Mouse (Mus musculus): ENCODE data around the gene Rbm20. TPM values are rescaled to one million over a fixed set of nuclear protein-coding genes. Genes with fewer than 3 reads are reported as not detected.

Rbm20 gene
- polyA plus RNA-seq (2014; fragmentation: Nextera tagmentation; extraction: Ambion mirVana) = 52.0 and 55.2 TPM in 2 replicates

GRCm38 (mm10) chr19:53676718-53677634 lies at the start of gene Rbm20:
Rbm20 (plus strand) TSS chr19:53677306.
- Histone ChIP-seq H3K4me2 (ENCODE audit: low read length) (peak within 1 kb of the TSS; percentile 86), H3K4me3 (ENCODE audit: control insufficient read depth in 1 of 2, insufficient read depth in 1 of 2, low read depth in 1 of 2, low read length in 2 of 2) (peak within 1 kb of the TSS; percentile 79 to 85), H3K9me3 (ENCODE audit: control insufficient read depth, low read length) (no peaks in the 10 kb centered on the region), H3K36me3 (ENCODE audit: control insufficient read depth, insufficient read depth, low read length) (no peaks in the 10 kb centered on the region), H3K4me1 (ENCODE audit: control insufficient read depth in 2 of 2, insufficient read depth in 2 of 2, low read length in 2 of 2) (peaks cover 4 to 21% of the 10 kb centered on the region in 2 experiments), H3K27me3 (ENCODE audit: control insufficient read depth, insufficient read depth, low read length) (0 out of 2 replicates have a peak, but pooled peaks cover 4% of the 10 kb centered on the region), H3K27ac (replicated peaks in 1 of 2; ENCODE audit: control insufficient read depth in 1 of 2, insufficient read depth in 1 of 2, low read depth in 2 of 2, low read length in 2 of 2) (peak within 1 kb of the TSS; percentile 91 to 92), H3K9ac (ENCODE audit: low read length) (peak within 1 kb of the TSS; percentile 90)
- peak; percentile 94 for ATAC-seq (ENCODE audit: insufficient number of reproducible peaks, insufficient read depth, low FRiP score, low read depth)
- under 1% methylated on average over 73 of the region's 82 CpGs for WGBS

- no peak for ATAC-seq (ENCODE audit: insufficient number of reproducible peaks, insufficient read depth, low FRiP score, low read depth)
- H3K4me3 ChIP-seq (ENCODE audit: control insufficient read depth in 1 of 2, insufficient read depth in 1 of 2, low read depth in 1 of 2, low read length in 2 of 2) = no peak overlapping the region
- H3K27me3 ChIP-seq (ENCODE audit: control insufficient read depth, insufficient read depth, low read length) = no peaks in the 10 kb centered on the region
- H3K9ac ChIP-seq (ENCODE audit: low read length) = no peak overlapping the region
- H3K36me3 ChIP-seq (ENCODE audit: control insufficient read depth, insufficient read depth, low read length) = peaks cover 94% of the 10 kb centered on the region
- H3K4me1 ChIP-seq (ENCODE audit: control insufficient read depth in 2 of 2, insufficient read depth in 2 of 2, low read length in 2 of 2) = no peaks in the 10 kb centered on the region
- no peak overlapping the region for H3K27ac ChIP-seq (replicated peaks in 1 of 2; ENCODE audit: control insufficient read depth in 1 of 2, insufficient read depth in 1 of 2, low read depth in 2 of 2, low read length in 2 of 2)
- no peak overlapping the region for H3K4me2 ChIP-seq (ENCODE audit: low read length)
- 91% methylated on average over 2 of the region's 2 CpGs for WGBS
- no peaks in the 10 kb centered on the region for H3K9me3 ChIP-seq (ENCODE audit: control insufficient read depth, low read length)
Observed at GRCm38 (mm10) chr19:53638041-53638440, 39.1 kb upstream of the Rbm20 start.

- Histone ChIP-seq H3K4me3 (ENCODE audit: control insufficient read depth in 1 of 2, insufficient read depth in 1 of 2, low read depth in 1 of 2, low read length in 2 of 2) (no peak overlapping the region), H3K27ac (replicated peaks in 1 of 2; ENCODE audit: control insufficient read depth in 1 of 2, insufficient read depth in 1 of 2, low read depth in 2 of 2, low read length in 2 of 2) (no peak overlapping the region), H3K9me3 (ENCODE audit: control insufficient read depth, low read length) (no peaks in the 10 kb centered on the region), H3K9ac (ENCODE audit: low read length) (no peak overlapping the region), H3K27me3 (ENCODE audit: control insufficient read depth, insufficient read depth, low read length) (no peaks in the 10 kb centered on the region), H3K4me2 (ENCODE audit: low read length) (no peak overlapping the region), H3K4me1 (ENCODE audit: control insufficient read depth in 2 of 2, insufficient read depth in 2 of 2, low read length in 2 of 2) (no peaks in the 10 kb centered on the region), H3K36me3 (ENCODE audit: control insufficient read depth, insufficient read depth, low read length) (peaks cover 94% of the 10 kb centered on the region)
- no peak for ATAC-seq (ENCODE audit: insufficient number of reproducible peaks, insufficient read depth, low FRiP score, low read depth)
- 84% methylated on average over 8 of the region's 8 CpGs for WGBS
Observed at GRCm38 (mm10) chr19:53638727-53639126, 38.4 kb upstream of the Rbm20 start.

GRCm38 (mm10) chr19:53644020-53644595 lies 33.0 kb upstream of the Rbm20 start:
- H3K4me2 ChIP-seq (ENCODE audit: low read length) = no peak overlapping the region
- no peak overlapping the region for H3K4me3 ChIP-seq (ENCODE audit: control insufficient read depth in 1 of 2, insufficient read depth in 1 of 2, low read depth in 1 of 2, low read length in 2 of 2)
- no peaks in the 10 kb centered on the region for H3K27me3 ChIP-seq (ENCODE audit: control insufficient read depth, insufficient read depth, low read length)
- no peak overlapping the region for H3K27ac ChIP-seq (replicated peaks in 1 of 2; ENCODE audit: control insufficient read depth in 1 of 2, insufficient read depth in 1 of 2, low read depth in 2 of 2, low read length in 2 of 2)
- 80% methylated on average over 9 of the region's 9 CpGs for WGBS
- no peak for ATAC-seq (ENCODE audit: insufficient number of reproducible peaks, insufficient read depth, low FRiP score, low read depth)
- H3K36me3 ChIP-seq (ENCODE audit: control insufficient read depth, insufficient read depth, low read length) = peaks cover 77% of the 10 kb centered on the region
- H3K4me1 ChIP-seq (ENCODE audit: control insufficient read depth in 2 of 2, insufficient read depth in 2 of 2, low read length in 2 of 2) = peaks cover 3% of the 10 kb centered on the region in 2 experiments; a peak in 3 of 4 replicates
- no peaks in the 10 kb centered on the region for H3K9me3 ChIP-seq (ENCODE audit: control insufficient read depth, low read length)
- H3K9ac ChIP-seq (ENCODE audit: low read length) = no peak overlapping the region

GRCm38 (mm10) chr19:53647301-53647700 lies 29.8 kb upstream of the Rbm20 start:
- Histone ChIP-seq H3K36me3 (ENCODE audit: control insufficient read depth, insufficient read depth, low read length) (peaks cover 45% of the 10 kb centered on the region), H3K4me2 (ENCODE audit: low read length) (no peak overlapping the region), H3K27ac (replicated peaks in 1 of 2; ENCODE audit: control insufficient read depth in 1 of 2, insufficient read depth in 1 of 2, low read depth in 2 of 2, low read length in 2 of 2) (no peak overlapping the region), H3K9me3 (ENCODE audit: control insufficient read depth, low read length) (no peaks in the 10 kb centered on the region), H3K9ac (ENCODE audit: low read length) (no peak overlapping the region), H3K4me1 (ENCODE audit: control insufficient read depth in 2 of 2, insufficient read depth in 2 of 2, low read length in 2 of 2) (peaks cover 9 to 16% of the 10 kb centered on the region in 2 experiments), H3K4me3 (ENCODE audit: control insufficient read depth in 1 of 2, insufficient read depth in 1 of 2, low read depth in 1 of 2, low read length in 2 of 2) (no peak overlapping the region), H3K27me3 (ENCODE audit: control insufficient read depth, insufficient read depth, low read length) (no peaks in the 10 kb centered on the region)
- ATAC-seq (ENCODE audit: insufficient number of reproducible peaks, insufficient read depth, low FRiP score, low read depth) = no peak
- WGBS = 76% methylated on average over 9 of the region's 9 CpGs

GRCm38 (mm10) chr19:53648056-53648455 lies 29.1 kb upstream of the Rbm20 start:
- Histone ChIP-seq H3K27me3 (ENCODE audit: control insufficient read depth, insufficient read depth, low read length) (no peaks in the 10 kb centered on the region), H3K4me2 (ENCODE audit: low read length) (no peak overlapping the region), H3K4me3 (ENCODE audit: control insufficient read depth in 1 of 2, insufficient read depth in 1 of 2, low read depth in 1 of 2, low read length in 2 of 2) (no peak overlapping the region), H3K9me3 (ENCODE audit: control insufficient read depth, low read length) (no peaks in the 10 kb centered on the region), H3K9ac (ENCODE audit: low read length) (no peak overlapping the region), H3K27ac (replicated peaks in 1 of 2; ENCODE audit: control insufficient read depth in 1 of 2, insufficient read depth in 1 of 2, low read depth in 2 of 2, low read length in 2 of 2) (peak overlapping the region; percentile 11 to 27; a peak in 2 of 4 replicates), H3K4me1 (ENCODE audit: control insufficient read depth in 2 of 2, insufficient read depth in 2 of 2, low read length in 2 of 2) (peaks cover 17 to 23% of the 10 kb centered on the region in 2 experiments), H3K36me3 (ENCODE audit: control insufficient read depth, insufficient read depth, low read length) (peaks cover 41% of the 10 kb centered on the region)
- no peak for ATAC-seq (ENCODE audit: insufficient number of reproducible peaks, insufficient read depth, low FRiP score, low read depth)
- 23% methylated on average over 5 of the region's 5 CpGs for WGBS

GRCm38 (mm10) chr19:53648802-53649236 lies 28.3 kb upstream of the Rbm20 start:
- WGBS = 33% methylated on average over 10 of the region's 10 CpGs
- Histone ChIP-seq H3K4me1 (ENCODE audit: control insufficient read depth in 2 of 2, insufficient read depth in 2 of 2, low read length in 2 of 2) (peaks cover 22 to 29% of the 10 kb centered on the region in 2 experiments), H3K36me3 (ENCODE audit: control insufficient read depth, insufficient read depth, low read length) (peaks cover 33% of the 10 kb centered on the region), H3K27me3 (ENCODE audit: control insufficient read depth, insufficient read depth, low read length) (no peaks in the 10 kb centered on the region), H3K27ac (replicated peaks in 1 of 2; ENCODE audit: control insufficient read depth in 1 of 2, insufficient read depth in 1 of 2, low read depth in 2 of 2, low read length in 2 of 2) (0 out of 4 replicates have a peak overlapping the region, but pooled peaks of 1 of the 2 experiments have one; percentile 25), H3K9me3 (ENCODE audit: control insufficient read depth, low read length) (no peaks in the 10 kb centered on the region), H3K4me3 (ENCODE audit: control insufficient read depth in 1 of 2, insufficient read depth in 1 of 2, low read depth in 1 of 2, low read length in 2 of 2) (no peak overlapping the region), H3K4me2 (ENCODE audit: low read length) (peak overlapping the region; percentile 24; the same call in 1 of the 2 replicates), H3K9ac (ENCODE audit: low read length) (no peak overlapping the region)
- ATAC-seq (ENCODE audit: insufficient number of reproducible peaks, insufficient read depth, low FRiP score, low read depth) = peak; percentile 37; the same call in 1 of the 2 replicates

Data from heart, embryonic 14.5 days (tissue).